Comparison of ENCODE assay signal across 26 mouse cellular contexts in the genomic region with DNA sequence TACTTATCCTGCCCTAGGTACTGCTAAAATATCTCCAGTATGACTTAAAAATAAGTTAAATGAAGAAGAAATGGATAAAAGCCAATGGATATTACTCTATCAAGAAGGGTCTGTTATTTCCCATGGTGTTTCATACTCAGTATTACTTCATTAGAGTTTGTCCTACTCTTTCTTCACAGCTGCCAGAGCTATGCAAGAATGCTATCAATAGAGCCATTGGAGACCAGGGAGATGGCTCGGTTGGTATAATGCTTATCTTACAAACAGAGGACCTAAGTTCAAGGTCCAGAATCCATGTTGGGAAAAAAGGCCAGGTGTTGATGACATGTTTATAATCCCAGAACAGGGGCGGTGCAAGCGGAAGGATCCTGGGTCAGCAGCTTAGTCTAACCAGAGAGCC.
DNase-seq lines count a peak whose midpoint lies in the region; ATAC-seq and TF ChIP-seq lines count a peak whose summit lies in the region.
"Had no signal": no experiment of that assay in that cellular context is flagged by ENCODE, and none has a peak within 500 bp of the region (broad histone marks: within the 10 kb centered on the region; RNA-seq: fewer than 3 reads in every experiment).

No protein-coding gene starts in this region.

- no peaks in the 10 kb centered on the region for H3K27me3 ChIP-seq in heart, embryonic 12.5 days (replicated peaks)
- no peaks in the 10 kb centered on the region for H3K27me3 ChIP-seq in liver, adult 2 months (ENCODE audit: control insufficient read depth, insufficient read depth, low read length)
- 0 out of 2 replicates have a peak, but pooled peaks cover 3% of the 10 kb centered on the region for H3K27me3 ChIP-seq in liver, embryonic 12.5 days (replicated peaks)
- H3K27me3 ChIP-seq: embryonic facial prominence, embryonic 12.5 days; embryonic facial prominence, embryonic 15.5 days; forebrain, embryonic 12.5 days; forebrain, embryonic 15.5 days; heart, embryonic 15.5 days had no signal

- H3K27ac ChIP-seq in heart, embryonic 12.5 days (ENCODE audit: poor library complexity, severe bottlenecking), result no peak overlapping the region
- no peak overlapping the region for H3K27ac ChIP-seq in liver, adult 2 months (replicated peaks; ENCODE audit: insufficient read depth, low read depth, low read length)
- no peak overlapping the region for H3K27ac ChIP-seq in liver, embryonic 12.5 days
- 0 out of 2 replicates have a peak overlapping the region, but pooled peaks have one; percentile 20 for H3K27ac ChIP-seq in embryonic fibroblast, embryonic 13.5 days (ENCODE audit: insufficient read depth, low read length)
- H3K27ac ChIP-seq: embryonic facial prominence, embryonic 12.5 days; embryonic facial prominence, embryonic 15.5 days; forebrain, embryonic 12.5 days; forebrain, embryonic 15.5 days; heart, adult 2 months; heart, embryonic 15.5 days; hindbrain, embryonic 14.5 days; hindbrain, postnatal 0 days had no signal

- 83% methylated on average over 3 of the region's 3 CpGs for WGBS in heart, embryonic 12.5 days
- WGBS in liver, adult 2 months, result 72% methylated on average over 3 of the region's 3 CpGs
- WGBS in liver, embryonic 12.5 days (ENCODE audit: insufficient replicate concordance), result 71% methylated on average over 3 of the region's 3 CpGs

- peak; percentile 17 for DNase-seq in heart, adult 11 months
- DNase-seq in liver, adult 2 months (ENCODE audit: extremely low read depth, low read depth, low spot score), result peak; percentile 19
- peak; percentile 2 for DNase-seq in right cerebral cortex, postnatal 25 days
- DNase-seq in right cerebral cortex, postnatal 4 days, result no peak
- DNase-seq in B cell, adult 2 months, result no peak
- DNase-seq: adrenal gland, adult 8-10 months; adrenal gland, postnatal 25 days; cerebellum, postnatal 14 days; gastrocnemius, postnatal 25 days; heart, adult 2 months; heart, postnatal 10 days; heart, postnatal 36 days had no signal

- H3K9me3 ChIP-seq in heart, embryonic 12.5 days (replicated peaks), result no peaks in the 10 kb centered on the region
- H3K9me3 ChIP-seq in liver, embryonic 12.5 days (replicated peaks), result no peaks in the 10 kb centered on the region
- H3K9me3 ChIP-seq: embryonic facial prominence, embryonic 12.5 days; embryonic facial prominence, embryonic 15.5 days; forebrain, embryonic 12.5 days; forebrain, embryonic 15.5 days; heart, embryonic 15.5 days had no signal

- H3K4me1 ChIP-seq in heart, embryonic 12.5 days (replicated peaks), result peaks cover 24% of the 10 kb centered on the region
- no peaks in the 10 kb centered on the region for H3K4me1 ChIP-seq in liver, adult 2 months (ENCODE audit: control insufficient read depth, insufficient read depth, low read length)
- H3K4me1 ChIP-seq in liver, embryonic 12.5 days, result no peaks in the 10 kb centered on the region
- peaks cover 11% of the 10 kb centered on the region; the same call in 1 of the 2 replicates for H3K4me1 ChIP-seq in embryonic fibroblast, embryonic 13.5 days (ENCODE audit: control insufficient read depth, insufficient read depth, low read length)

- no peaks in the 10 kb centered on the region for H3K79me2 ChIP-seq in liver, adult 2 months (ENCODE audit: control insufficient read depth, insufficient read depth, low read length)

- no peak for TF ChIP-seq POLR2A in liver, adult 2 months (IDR thresholded peaks at IDR 0.05; ENCODE audit: extremely low read depth, insufficient read depth, low read length)
- TF ChIP-seq POLR2A in embryonic fibroblast, embryonic 13.5 days (IDR thresholded peaks at IDR 0.05; ENCODE audit: low read depth, low read length), result no peak

- peaks cover 18% of the 10 kb centered on the region for H3K36me3 ChIP-seq in heart, embryonic 12.5 days
- no peaks in the 10 kb centered on the region for H3K36me3 ChIP-seq in liver, adult 2 months (ENCODE audit: control insufficient read depth, insufficient read depth, low read length)
- H3K36me3 ChIP-seq in liver, embryonic 12.5 days, result no peaks in the 10 kb centered on the region
- H3K36me3 ChIP-seq: forebrain, embryonic 12.5 days had no signal

- no peak overlapping the region for H3K4me2 ChIP-seq in heart, embryonic 12.5 days
- H3K4me2 ChIP-seq in liver, embryonic 12.5 days, result no peak overlapping the region
- H3K4me2 ChIP-seq: embryonic facial prominence, embryonic 12.5 days; embryonic facial prominence, embryonic 15.5 days; forebrain, embryonic 12.5 days; forebrain, embryonic 15.5 days; heart, embryonic 11.5 days; heart, embryonic 15.5 days; hindbrain, embryonic 14.5 days had no signal

- H3K4me3 ChIP-seq in heart, embryonic 12.5 days, result no peak overlapping the region
- no peak overlapping the region for H3K4me3 ChIP-seq in liver, adult 2 months (ENCODE audit: insufficient read depth, low read depth, low read length)
- H3K4me3 ChIP-seq in liver, embryonic 12.5 days, result no peak overlapping the region
- no peak overlapping the region for H3K4me3 ChIP-seq in embryonic fibroblast, embryonic 13.5 days (ENCODE audit: insufficient read depth, low read length)
- H3K4me3 ChIP-seq: embryonic facial prominence, embryonic 12.5 days; embryonic facial prominence, embryonic 15.5 days; erythroblast, embryonic 14.5 days; forebrain, embryonic 12.5 days; forebrain, embryonic 15.5 days; heart, adult 2 months; heart, embryonic 15.5 days had no signal

- TF ChIP-seq CTCF in liver, adult 2 months (IDR thresholded peaks at IDR 0.05; ENCODE audit: low read depth, low read length), result no peak
- no peak for TF ChIP-seq CTCF in embryonic fibroblast, embryonic 13.5 days (IDR thresholded peaks at IDR 0.05; ENCODE audit: borderline replicate concordance, insufficient read depth, low read length)

- ATAC-seq in heart, embryonic 12.5 days (ENCODE audit: insufficient number of reproducible peaks, low FRiP score), result no peak
- ATAC-seq in liver, embryonic 12.5 days, result no peak
- ATAC-seq: CD4-positive, CD25-positive, alpha-beta regulatory T cell, adult 4 months; forebrain, embryonic 15.5 days; hindbrain, postnatal 0 days; inflammation-experienced regulatory T-cells, adult 6 months had no signal

- H3K9ac ChIP-seq in heart, embryonic 12.5 days, result no peak overlapping the region
- H3K9ac ChIP-seq in liver, adult 2 months (ENCODE audit: low read depth, low read length), result no peak overlapping the region
- H3K9ac ChIP-seq in liver, embryonic 12.5 days, result no peak overlapping the region
- H3K9ac ChIP-seq: embryonic facial prominence, embryonic 12.5 days; embryonic facial prominence, embryonic 15.5 days; forebrain, embryonic 12.5 days; forebrain, embryonic 15.5 days; heart, embryonic 15.5 days; hindbrain, embryonic 14.5 days had no signal

Comparison
In these comparisons a context has a peak if more than half of its experiments do, and no peak if none do; other contexts are left out.
1. DNase-seq: peak in heart, adult 11 months (single experiment), liver, adult 2 months (single experiment) and right cerebral cortex, postnatal 25 days (single experiment); none in right cerebral cortex, postnatal 4 days (single experiment) and B cell, adult 2 months (0 of 2).